Mouse (Mus musculus) layer of hippocampus, adult 9-10 months (tissue): ENCODE results near the gene Cd209c.

ENCODE experiments used
- DNase-seq: peaks from one replicate; pipeline ENCODE4 v3.0.0; 2022; ENCODE audit warnings: low spot score

Gene Cd209c

GRCm38 (mm10) chr8:3954646-3955045, at the start of gene Cd209c:
TSS of gene Cd209c (minus strand) at chr8:3954746.
- DNase-seq = no peak

GRCm38 (mm10) chr8:3994219-3994618, 39.7 kb upstream of the Cd209c start:
- DNase-seq = no peak

- DNase-seq = no peak
Observed at GRCm38 (mm10) chr8:3956037-3956436, 1.5 kb upstream of the Cd209c start.

- DNase-seq = no peak
Observed at GRCm38 (mm10) chr8:3940023-3940422, 14.5 kb downstream of the Cd209c start.

GRCm38 (mm10) chr8:3926744-3927143, 27.8 kb downstream of the Cd209c start, which contains the start of gene Cd209b:
TSS of gene Cd209b (minus strand) at chr8:3926844.
- no peak for DNase-seq
